In genomic region chr8:90876722-90877429, GRCm38 (mm10) we compare ENCODE assay signal across 8 mouse cellular contexts. TPM values are rescaled to one million over a fixed set of nuclear protein-coding genes. Genes with fewer than 3 reads are reported as not detected.
DNase-seq lines count a peak whose midpoint lies in the region; ATAC-seq and TF ChIP-seq lines count a peak whose summit lies in the region.

No protein-coding gene starts in this region.

- peak overlapping the region; percentile 77 for H3K27ac ChIP-seq in cerebellum, adult 2 months (ENCODE audit: insufficient read depth, low read length)
- peak overlapping the region; percentile 90 for H3K27ac ChIP-seq in hindbrain, embryonic 10.5 days
- H3K27ac ChIP-seq in lung, embryonic 16.5 days (ENCODE audit: low read length): peak overlapping the region; percentile 87

- ATAC-seq in lung, embryonic 16.5 days (ENCODE audit: low read depth): peak; percentile 80

- H3K4me3 ChIP-seq in cerebellum, adult 2 months (replicated peaks; ENCODE audit: insufficient read depth, low read depth, low read length): peak overlapping the region; percentile 62
- H3K4me3 ChIP-seq in hindbrain, embryonic 10.5 days: peak overlapping the region; percentile 62
- peak overlapping the region; percentile 58 for H3K4me3 ChIP-seq in lung, embryonic 16.5 days (ENCODE audit: low read length)

- peak overlapping the region; percentile 76 for H3K9ac ChIP-seq in lung, embryonic 16.5 days (ENCODE audit: low read length)

- H3K27me3 ChIP-seq in cerebellum, adult 2 months (ENCODE audit: control insufficient read depth, insufficient read depth, low read length): no peaks in the 10 kb centered on the region
- H3K27me3 ChIP-seq in hindbrain, embryonic 10.5 days (ENCODE audit: insufficient read depth, poor library complexity, severe bottlenecking): peaks cover 7% of the 10 kb centered on the region; the same call in 1 of the 2 replicates
- H3K27me3 ChIP-seq in lung, embryonic 16.5 days (ENCODE audit: control insufficient read depth, insufficient read depth, low read depth, low read length): no peaks in the 10 kb centered on the region

- WGBS in cerebellum, adult 2 months: under 1% methylated on average over 24 of the region's 24 CpGs
- WGBS in hindbrain, embryonic 10.5 days: 1% methylated on average over 24 of the region's 24 CpGs
- 2% methylated on average over 24 of the region's 24 CpGs for WGBS in lung, embryonic 16.5 days

- H3K4me1 ChIP-seq in cerebellum, adult 2 months (ENCODE audit: control insufficient read depth, insufficient read depth, low read length): peaks cover 20% of the 10 kb centered on the region
- H3K4me1 ChIP-seq in hindbrain, embryonic 10.5 days (replicated peaks): peaks cover 64% of the 10 kb centered on the region
- peaks cover 18% of the 10 kb centered on the region for H3K4me1 ChIP-seq in lung, embryonic 16.5 days (replicated peaks; ENCODE audit: control insufficient read depth, insufficient read depth, low read length)

- DNase-seq in ES-CJ7 (ENCODE audit: low read depth, low spot score): peak; percentile 58
- DNase-seq in cerebellum, adult 2 months: peak; percentile 79 to 81
- peak; percentile 52 to 75 for DNase-seq in frontal cortex, adult 2 months (ENCODE audit: extremely low spot score in 1 of 2, low spot score in 1 of 2)
- no peak for DNase-seq in hindbrain, embryonic 10.5 days (ENCODE audit: low spot score)
- DNase-seq in layer of hippocampus, adult 9-10 months (ENCODE audit: low spot score): peak; percentile 32
- DNase-seq in ovary, postnatal 14 days (ENCODE audit: low spot score): peak; percentile 64
- peak; percentile 62 for DNase-seq in thymus, postnatal 0 days (ENCODE audit: low spot score)

- peak overlapping the region; percentile 90 for H3K4me2 ChIP-seq in lung, embryonic 16.5 days (ENCODE audit: low read depth, low read length)

- H3K36me3 ChIP-seq in hindbrain, embryonic 10.5 days: no peaks in the 10 kb centered on the region
- H3K36me3 ChIP-seq in lung, embryonic 16.5 days (ENCODE audit: control insufficient read depth, insufficient read depth, low read length): no peaks in the 10 kb centered on the region

- no peaks in the 10 kb centered on the region for H3K9me3 ChIP-seq in hindbrain, embryonic 10.5 days
- no peaks in the 10 kb centered on the region for H3K9me3 ChIP-seq in lung, embryonic 16.5 days (ENCODE audit: control insufficient read depth, low read length)

- no peak for TF ChIP-seq CTCF in cerebellum, adult 2 months (IDR thresholded peaks at IDR 0.05; ENCODE audit: borderline replicate concordance, insufficient read depth, low read depth, low read length)

- no peak for TF ChIP-seq POLR2A in cerebellum, adult 2 months (IDR thresholded peaks at IDR 0.05; ENCODE audit: borderline replicate concordance, insufficient read depth, low read length)

RNA-seq across cellular contexts. Expression of gene Chd9, which starts 48.7 kb away (rescaled TPM):
- polyA plus RNA-seq in cerebellum, adult 2 months (2012; rRNA removed): 882 and 1,083 TPM in 2 replicates
- 222 and 304 TPM in 2 replicates for polyA plus RNA-seq in frontal cortex, adult 2 months (2012; rRNA removed)
- polyA plus RNA-seq in hindbrain, embryonic 10.5 days (2016; fragmentation: Nextera tagmentation; extraction: Ambion mirVana): 38.0 and 40.2 TPM in 2 replicates
- polyA plus RNA-seq in lung, embryonic 16.5 days (2015; fragmentation: Nextera tagmentation; extraction: Ambion mirVana): 95.9 and 116 TPM in 2 replicates
- 148 and 160 TPM in 2 replicates for polyA plus RNA-seq in thymus, postnatal 0 days (2015; fragmentation: Nextera tagmentation; extraction: Ambion mirVana)

RNA-seq across cellular contexts. Expression of gene Gm19935, which starts 59.7 kb away (rescaled TPM):
- 7.3 and 9.9 TPM in 2 replicates for polyA plus RNA-seq in cerebellum, adult 2 months (2012; rRNA removed)
- polyA plus RNA-seq in frontal cortex, adult 2 months (2012; rRNA removed): 3.7 and 4.4 TPM in 2 replicates
- polyA plus RNA-seq in hindbrain, embryonic 10.5 days (2016; fragmentation: Nextera tagmentation; extraction: Ambion mirVana): 0.16 and 0.73 TPM in 2 replicates
- polyA plus RNA-seq in lung, embryonic 16.5 days (2015; fragmentation: Nextera tagmentation; extraction: Ambion mirVana): 1.4 and 1.8 TPM in 2 replicates
- 0.44 and 0.52 TPM in 2 replicates for polyA plus RNA-seq in thymus, postnatal 0 days (2015; fragmentation: Nextera tagmentation; extraction: Ambion mirVana)
